Mouse (Mus musculus) small intestine, adult 2 months (tissue): ENCODE results near the gene Senp7.

Experiments
- CTCF ChIP-seq: fragments of 200-500 bp; IDR thresholded peaks from 2 replicates; pipeline ENCODE4 v1.5.1; 2012; ENCODE audit warnings: low read depth, mild to moderate bottlenecking, control low read depth, inconsistent platforms, low read length, moderate library complexity, mixed read lengths; ENCODE audit not compliant: insufficient replicate concordance, insufficient read length; ENCODE audit errors: extremely low read depth
- POLR2A ChIP-seq: fragments of 200-500 bp; IDR thresholded peaks from 2 replicates; pipeline ENCODE4 v1.6.1; 2012; ENCODE audit warnings: low read depth, mild to moderate bottlenecking, control low read depth, inconsistent platforms, low read length, moderate library complexity

DNA sequence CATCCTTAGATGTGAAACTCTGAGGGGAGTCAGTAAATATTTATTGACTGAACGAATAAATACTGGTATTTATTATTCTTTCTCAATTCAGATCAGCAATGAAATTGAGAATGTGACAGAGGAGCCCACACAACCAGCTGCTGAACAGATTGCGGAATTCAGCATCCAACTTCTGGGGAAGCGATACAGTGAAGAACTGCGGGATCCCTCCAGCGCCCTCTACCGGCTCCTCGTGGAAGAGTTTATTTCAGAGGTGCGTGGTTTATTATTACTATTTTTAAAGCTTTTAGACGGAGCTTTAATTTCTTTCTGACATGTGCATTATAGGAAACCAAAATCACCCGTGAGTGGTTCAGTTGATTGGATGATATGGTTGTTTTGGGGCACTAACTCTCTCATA, 183.2 kb downstream of the Senp7 start:
- TF ChIP-seq CTCF (peak; percentile 62; the same call in 1 of the 2 replicates), POLR2A (no peak)
